Mouse (Mus musculus): ENCODE results near the gene Akap5. TPM values are rescaled to one million over a fixed set of nuclear protein-coding genes. Genes with fewer than 3 reads are reported as not detected.

The Akap5 gene
- polyA plus RNA-seq, 1 experiment from 2014 or later, result 8.5 TPM

GRCm38 (mm10) chr12:76345759-76346455 is 21.2 kb downstream of the Akap5 start:
- Histone ChIP-seq H3K9ac (no peak overlapping the region), H3K4me1 (replicated peaks) (peaks cover 6% of the 10 kb centered on the region), H3K27me3 (replicated peaks) (no peaks in the 10 kb centered on the region), H3K9me3 (replicated peaks) (no peaks in the 10 kb centered on the region), H3K36me3 (peaks cover 33% of the 10 kb centered on the region), H3K4me3 (no peak overlapping the region), H3K27ac (ENCODE audit: poor library complexity, severe bottlenecking) (no peak overlapping the region), H3K4me2 (no peak overlapping the region)
- WGBS, result 83% methylated on average over 5 of the region's 6 CpGs
- ATAC-seq (ENCODE audit: insufficient number of reproducible peaks, low FRiP score), result no peak

- Histone ChIP-seq H3K27me3 (replicated peaks) (no peaks in the 10 kb centered on the region), H3K36me3 (peaks cover 50% of the 10 kb centered on the region), H3K4me1 (replicated peaks) (peaks cover 6% of the 10 kb centered on the region), H3K9ac (no peak overlapping the region), H3K27ac (ENCODE audit: poor library complexity, severe bottlenecking) (no peak overlapping the region), H3K4me2 (no peak overlapping the region), H3K9me3 (replicated peaks) (no peaks in the 10 kb centered on the region), H3K4me3 (no peak overlapping the region)
- ATAC-seq (ENCODE audit: insufficient number of reproducible peaks, low FRiP score), result no peak
- 81% methylated on average over 8 of the region's 8 CpGs for WGBS
These were observed 25.1 kb downstream of the Akap5 start for GRCm38 (mm10) chr12:76349680-76350220.

GRCm38 (mm10) chr12:76360868-76361267 is 36.2 kb downstream of the Akap5 start:
- no peak overlapping the region for H3K9ac ChIP-seq
- H3K27me3 ChIP-seq (replicated peaks), result no peaks in the 10 kb centered on the region
- H3K36me3 ChIP-seq, result peaks cover 13% of the 10 kb centered on the region; the same call in 1 of the 2 replicates
- no peaks in the 10 kb centered on the region for H3K9me3 ChIP-seq (replicated peaks)
- no peak overlapping the region for H3K27ac ChIP-seq (ENCODE audit: poor library complexity, severe bottlenecking)
- WGBS, result 91% methylated on average over 1 of the region's 1 CpGs
- no peak overlapping the region for H3K4me2 ChIP-seq
- H3K4me1 ChIP-seq (replicated peaks), result peaks cover 12% of the 10 kb centered on the region
- H3K4me3 ChIP-seq, result no peak overlapping the region
- ATAC-seq (ENCODE audit: insufficient number of reproducible peaks, low FRiP score), result no peak

- 53% methylated on average over 9 of the region's 9 CpGs for WGBS
- no peak overlapping the region for H3K27ac ChIP-seq (ENCODE audit: poor library complexity, severe bottlenecking)
- no peak for ATAC-seq (ENCODE audit: insufficient number of reproducible peaks, low FRiP score)
These were observed 37.0 kb downstream of the Akap5 start for GRCm38 (mm10) chr12:76361405-76362302.

GRCm38 (mm10) chr12:76362303-76362676 is 37.6 kb downstream of the Akap5 start:
- Histone ChIP-seq H3K4me2 (no peak overlapping the region), H3K4me1 (replicated peaks) (peaks cover 24% of the 10 kb centered on the region), H3K36me3 (peaks cover 11% of the 10 kb centered on the region; the same call in 1 of the 2 replicates), H3K27me3 (replicated peaks) (no peaks in the 10 kb centered on the region), H3K9ac (no peak overlapping the region), H3K27ac (ENCODE audit: poor library complexity, severe bottlenecking) (no peak overlapping the region), H3K9me3 (replicated peaks) (no peaks in the 10 kb centered on the region), H3K4me3 (no peak overlapping the region)
- no peak for ATAC-seq (ENCODE audit: insufficient number of reproducible peaks, low FRiP score)
- 75% methylated on average over 9 of the region's 9 CpGs for WGBS

More at GRCm38 (mm10) chr12:76361405-76362302, 37.0 kb downstream of the Akap5 start:
- no peaks in the 10 kb centered on the region for H3K9me3 ChIP-seq (replicated peaks)
- no peak overlapping the region for H3K9ac ChIP-seq
- no peak overlapping the region for H3K4me3 ChIP-seq
- H3K36me3 ChIP-seq, result peaks cover 13% of the 10 kb centered on the region; the same call in 1 of the 2 replicates
- no peaks in the 10 kb centered on the region for H3K27me3 ChIP-seq (replicated peaks)
- no peak overlapping the region for H3K4me2 ChIP-seq
- H3K4me1 ChIP-seq (replicated peaks), result peaks cover 17% of the 10 kb centered on the region

- Histone ChIP-seq H3K9me3 (replicated peaks) (no peaks in the 10 kb centered on the region), H3K4me1 (replicated peaks) (peaks cover 40% of the 10 kb centered on the region), H3K27ac (ENCODE audit: poor library complexity, severe bottlenecking) (0 out of 2 replicates have a peak overlapping the region, but pooled peaks have one; percentile 23), H3K4me2 (no peak overlapping the region), H3K9ac (no peak overlapping the region), H3K27me3 (replicated peaks) (no peaks in the 10 kb centered on the region), H3K36me3 (0 out of 2 replicates have a peak, but pooled peaks cover 5% of the 10 kb centered on the region), H3K4me3 (no peak overlapping the region)
- no peak for ATAC-seq (ENCODE audit: insufficient number of reproducible peaks, low FRiP score)
- 81% methylated on average over 3 of the region's 3 CpGs for WGBS
These were observed 41.6 kb downstream of the Akap5 start for GRCm38 (mm10) chr12:76366276-76366675.

- Histone ChIP-seq H3K36me3 (0 out of 2 replicates have a peak, but pooled peaks cover 5% of the 10 kb centered on the region), H3K9me3 (replicated peaks) (no peaks in the 10 kb centered on the region), H3K4me2 (peak overlapping the region; percentile 93), H3K4me3 (peak overlapping the region; percentile 91), H3K27ac (ENCODE audit: poor library complexity, severe bottlenecking) (peak overlapping the region; percentile 99), H3K4me1 (replicated peaks) (peaks cover 40% of the 10 kb centered on the region), H3K27me3 (replicated peaks) (no peaks in the 10 kb centered on the region), H3K9ac (peak overlapping the region; percentile 97)
- no peak for ATAC-seq (ENCODE audit: insufficient number of reproducible peaks, low FRiP score)
- WGBS, result 18% methylated on average over 14 of the region's 14 CpGs
These were observed 42.7 kb downstream of the Akap5 start for GRCm38 (mm10) chr12:76367096-76367995.

- Histone ChIP-seq H3K4me2 (peak overlapping the region; percentile 93), H3K9ac (peak overlapping the region; percentile 97), H3K4me1 (replicated peaks) (peaks cover 45% of the 10 kb centered on the region), H3K27me3 (replicated peaks) (no peaks in the 10 kb centered on the region), H3K36me3 (0 out of 2 replicates have a peak, but pooled peaks cover 5% of the 10 kb centered on the region), H3K4me3 (peak overlapping the region; percentile 91), H3K9me3 (replicated peaks) (no peaks in the 10 kb centered on the region), H3K27ac (ENCODE audit: poor library complexity, severe bottlenecking) (peak overlapping the region; percentile 99)
- ATAC-seq (ENCODE audit: insufficient number of reproducible peaks, low FRiP score), result no peak
- WGBS, result 10% methylated on average over 9 of the region's 9 CpGs
These were observed 43.6 kb downstream of the Akap5 start for GRCm38 (mm10) chr12:76368201-76368789.

GRCm38 (mm10) chr12:76368790-76369205 is 44.1 kb downstream of the Akap5 start:
- peak overlapping the region; percentile 91 for H3K4me3 ChIP-seq
- H3K27ac ChIP-seq (ENCODE audit: poor library complexity, severe bottlenecking), result peak overlapping the region; percentile 99
- H3K4me2 ChIP-seq, result peak overlapping the region; percentile 93
- peak; percentile 27 for ATAC-seq (ENCODE audit: insufficient number of reproducible peaks, low FRiP score)
- H3K27me3 ChIP-seq (replicated peaks), result no peaks in the 10 kb centered on the region
- WGBS, result under 1% methylated on average over 26 of the region's 26 CpGs
- H3K4me1 ChIP-seq (replicated peaks), result peaks cover 45% of the 10 kb centered on the region
- peak overlapping the region; percentile 97 for H3K9ac ChIP-seq
- H3K36me3 ChIP-seq, result 0 out of 2 replicates have a peak, but pooled peaks cover 3% of the 10 kb centered on the region
- H3K9me3 ChIP-seq (replicated peaks), result no peaks in the 10 kb centered on the region
